Mouse (Mus musculus): ENCODE results near the gene Perm1.
A peak's percentile ranks its signal among the peaks of the same experiment; 100 is the strongest.

The Perm1 gene

DNA sequence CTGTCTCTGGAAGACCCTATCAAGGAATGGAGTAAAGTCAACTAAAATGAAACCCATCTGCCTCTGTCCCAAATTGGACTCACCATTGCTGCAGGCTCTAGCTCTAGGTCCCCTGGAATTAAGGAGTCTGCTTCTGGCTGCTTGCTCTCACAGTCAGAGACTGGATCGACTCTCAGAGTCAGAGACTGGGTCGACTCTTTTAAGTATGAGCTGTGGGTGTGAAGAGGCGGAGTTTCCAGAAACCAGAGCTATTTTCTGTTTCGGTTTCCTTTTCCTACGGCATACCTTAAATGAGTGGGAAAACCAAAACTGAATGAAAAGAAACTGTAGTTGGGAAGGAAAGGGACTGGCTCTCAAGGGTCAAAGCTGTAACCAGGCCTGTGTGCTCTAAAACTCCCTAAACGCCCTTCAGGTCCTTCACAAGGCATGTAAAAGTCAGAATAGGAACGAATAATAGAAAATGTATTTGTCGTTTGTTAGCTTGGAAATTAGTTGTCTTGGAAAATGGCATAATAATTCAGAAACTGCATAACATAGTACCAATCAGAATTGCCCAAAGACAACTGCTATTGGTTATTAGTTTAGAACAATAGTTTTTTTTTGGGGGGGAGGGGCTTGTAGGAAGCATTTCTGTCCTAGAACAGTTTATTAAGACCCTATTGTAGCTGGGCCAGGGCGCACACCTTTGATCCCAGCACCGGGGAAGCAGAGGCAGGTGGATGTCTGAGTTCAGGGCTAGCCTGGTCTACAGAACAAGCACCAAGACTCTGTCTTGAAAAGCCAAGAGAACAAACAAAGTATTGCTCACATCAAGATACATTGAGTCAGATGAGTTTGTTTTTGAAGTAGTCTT is 14.8 kb upstream of the Perm1 start, which contains the start of gene Isg15:
Isg15 (minus strand) TSS at position 196 of the 853 bp plus-strand sequence.
- DNase-seq (ENCODE audit: low spot score in 2 of 2), result no peak

DNA sequence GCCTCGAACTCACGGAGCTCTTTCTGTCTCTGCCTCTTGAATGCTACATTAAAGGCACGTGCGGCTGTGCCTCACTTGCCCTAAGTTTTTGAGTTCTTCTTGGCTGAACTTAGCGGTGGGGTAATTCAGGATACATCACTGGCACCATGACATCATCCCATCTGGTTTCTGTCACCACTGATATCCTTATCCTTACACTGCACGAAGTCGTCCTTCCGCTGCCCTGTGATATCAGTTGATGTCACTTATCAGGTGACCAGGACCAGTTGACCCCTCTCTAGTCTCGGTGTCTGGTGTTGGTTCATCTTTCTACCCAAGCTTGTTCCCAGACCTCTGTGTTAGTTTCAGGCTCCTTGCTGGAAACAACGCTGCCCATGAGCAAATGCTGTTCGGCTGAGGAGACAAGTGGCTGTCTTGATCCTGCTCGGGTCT is 13.2 kb upstream of the Perm1 start:
- no peak for DNase-seq (ENCODE audit: low spot score in 2 of 2)

DNA sequence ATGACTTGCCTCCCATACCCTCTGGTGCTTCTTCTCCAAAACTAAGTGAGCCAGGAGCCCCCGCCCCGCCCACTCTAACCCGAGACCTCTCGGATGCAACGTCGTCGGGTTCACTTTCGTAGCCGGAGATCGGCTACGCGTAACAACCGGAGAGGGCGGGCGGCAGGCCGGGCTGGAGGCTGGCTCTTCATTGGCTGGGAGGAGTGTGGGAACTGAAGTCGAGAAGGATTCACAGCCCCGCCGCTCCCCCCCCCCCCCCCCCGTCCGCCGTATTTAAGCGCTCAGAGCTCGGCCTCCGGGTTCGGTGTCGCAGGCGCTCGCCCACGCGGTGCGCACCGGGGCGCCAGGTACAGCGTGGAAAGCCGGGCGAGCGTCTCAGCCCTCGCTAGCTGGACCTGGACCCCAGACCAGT is 12.7 kb upstream of the Perm1 start, which contains the start of gene AW011738:
AW011738 (plus strand) TSS at position 304 of the 412 bp plus-strand sequence.
- peak; percentile 81 to 83 for DNase-seq (ENCODE audit: low spot score in 2 of 2)

DNA sequence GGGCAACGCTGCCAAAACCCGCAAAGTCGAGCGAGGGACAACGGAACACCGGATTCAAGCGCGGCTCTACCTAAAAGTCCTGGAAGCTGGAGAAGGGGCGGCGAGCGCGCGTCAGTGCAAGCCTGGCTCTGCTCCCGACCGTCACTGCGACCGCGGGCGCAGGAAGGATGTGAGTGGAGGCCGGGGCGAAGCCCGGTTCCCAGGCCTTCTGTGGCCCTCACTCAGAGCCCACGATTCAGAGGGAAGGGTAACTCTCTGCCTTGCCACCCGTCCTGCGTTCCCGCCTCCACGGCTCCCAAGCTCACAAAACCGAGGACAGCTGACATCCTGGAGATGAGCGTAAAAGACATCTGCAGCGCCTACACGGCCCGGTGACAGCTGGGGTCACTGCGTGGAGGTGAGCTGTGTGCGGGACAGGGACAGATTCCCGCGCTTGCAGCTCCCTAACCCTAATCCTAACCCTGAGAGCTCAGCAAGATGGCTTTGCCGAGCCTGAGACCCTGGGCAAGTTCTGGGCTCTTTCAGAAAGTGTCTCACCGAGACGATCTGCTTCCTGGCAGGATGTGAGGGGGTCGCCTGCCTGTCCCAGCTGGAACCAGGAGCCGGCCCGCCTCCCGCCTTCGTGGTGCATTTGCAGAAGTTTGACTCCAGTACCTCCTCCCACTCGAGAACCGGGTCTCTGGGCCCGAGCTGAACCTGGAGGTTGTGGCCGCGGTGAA is 12.1 kb upstream of the Perm1 start:
- DNase-seq (ENCODE audit: low spot score in 2 of 2), result no peak

DNA sequence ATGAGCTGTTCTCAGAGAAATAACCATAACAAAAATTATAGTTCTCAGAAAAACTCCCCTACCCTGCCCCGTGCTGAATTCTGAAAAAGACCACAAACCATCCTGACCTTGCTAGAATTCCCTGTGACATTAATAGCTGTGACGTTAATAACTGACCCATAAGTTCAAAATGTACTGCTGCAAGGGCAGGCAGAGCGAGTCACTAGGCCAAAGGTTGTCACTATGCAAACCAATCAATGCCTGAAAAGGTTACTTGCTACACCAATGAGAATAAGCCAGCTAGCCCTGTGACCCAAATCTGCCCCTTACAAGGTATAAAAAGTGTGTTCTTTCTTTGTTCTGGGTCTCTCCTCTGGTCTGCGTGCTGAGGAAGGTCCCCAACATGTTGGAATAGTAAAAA is 6.8 kb upstream of the Perm1 start:
- DNase-seq (ENCODE audit: low spot score in 2 of 2), result no peak

DNA sequence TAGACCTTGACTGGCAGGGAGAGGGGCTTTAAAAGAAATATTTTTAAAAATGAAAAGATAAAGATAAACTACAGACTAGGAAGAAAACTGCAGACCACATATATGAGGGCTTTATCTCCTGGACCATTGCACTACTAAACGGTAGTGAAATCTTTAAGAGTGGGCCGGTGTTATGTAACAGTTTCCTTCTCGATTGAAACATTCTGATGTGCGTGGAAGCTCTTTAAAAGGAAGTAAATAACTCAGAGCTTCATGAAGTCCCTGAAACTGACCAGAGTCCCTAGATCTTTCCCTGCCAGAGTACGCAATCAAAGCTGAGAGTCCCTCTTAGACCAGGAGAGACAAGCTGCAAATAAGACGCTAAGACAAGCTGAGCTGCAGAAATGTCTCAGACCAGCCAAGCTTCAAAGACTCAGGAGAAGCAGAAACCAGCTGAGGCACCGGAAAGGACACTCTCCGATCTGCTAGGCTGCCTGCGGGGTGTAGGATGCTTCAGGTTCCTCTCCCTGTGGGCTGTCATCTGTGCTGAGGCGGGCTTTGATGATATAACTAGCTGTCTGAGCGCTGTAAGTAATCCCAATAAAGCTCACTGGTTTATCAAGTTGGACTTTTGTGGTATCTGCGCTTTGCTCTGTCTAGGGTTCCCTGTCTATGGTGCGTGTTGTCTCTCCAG is 5.6 kb upstream of the Perm1 start:
- no peak for DNase-seq (ENCODE audit: low spot score in 2 of 2)

DNA sequence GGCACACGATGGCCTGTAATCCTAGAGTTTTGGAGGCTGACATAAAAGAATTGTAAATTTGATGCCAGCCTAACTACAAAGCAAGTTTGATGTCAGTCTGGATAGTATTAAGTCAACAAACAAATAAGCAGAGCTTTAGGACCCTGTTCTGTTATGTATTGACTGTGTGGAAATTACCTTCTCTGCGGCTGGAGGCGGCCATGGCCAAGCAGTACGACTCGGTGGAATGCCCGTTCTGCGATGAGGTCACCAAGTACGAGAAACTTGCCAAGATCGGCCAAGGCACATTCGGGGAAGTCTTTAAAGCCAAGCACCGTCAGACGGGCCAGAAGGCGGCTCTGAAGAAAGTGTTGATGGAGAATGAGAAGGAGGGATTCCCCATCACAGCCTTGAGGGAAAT is 2.5 kb upstream of the Perm1 start:
- no peak for DNase-seq (ENCODE audit: low spot score in 2 of 2)

DNA sequence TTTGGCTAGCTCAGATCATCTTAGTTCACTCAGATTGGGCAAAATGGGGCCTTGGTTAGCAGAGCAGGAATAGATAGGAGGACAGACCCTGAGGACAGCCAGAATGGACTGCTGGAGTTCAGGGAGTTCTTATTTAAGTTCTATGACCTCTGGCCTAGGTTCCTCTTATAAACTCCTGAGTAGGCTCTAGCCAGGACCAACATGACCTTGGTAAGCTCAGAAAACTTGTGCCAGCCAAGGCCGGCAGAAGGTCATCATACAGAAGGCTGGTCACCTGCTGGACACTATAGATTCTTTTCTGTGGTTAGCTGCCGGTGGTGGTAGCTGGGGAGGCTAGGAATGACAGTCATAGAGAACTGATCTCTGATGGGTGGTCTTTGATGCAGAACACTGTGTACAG is 528 bp downstream of the Perm1 start:
- no peak for DNase-seq (ENCODE audit: low spot score in 2 of 2)

DNA sequence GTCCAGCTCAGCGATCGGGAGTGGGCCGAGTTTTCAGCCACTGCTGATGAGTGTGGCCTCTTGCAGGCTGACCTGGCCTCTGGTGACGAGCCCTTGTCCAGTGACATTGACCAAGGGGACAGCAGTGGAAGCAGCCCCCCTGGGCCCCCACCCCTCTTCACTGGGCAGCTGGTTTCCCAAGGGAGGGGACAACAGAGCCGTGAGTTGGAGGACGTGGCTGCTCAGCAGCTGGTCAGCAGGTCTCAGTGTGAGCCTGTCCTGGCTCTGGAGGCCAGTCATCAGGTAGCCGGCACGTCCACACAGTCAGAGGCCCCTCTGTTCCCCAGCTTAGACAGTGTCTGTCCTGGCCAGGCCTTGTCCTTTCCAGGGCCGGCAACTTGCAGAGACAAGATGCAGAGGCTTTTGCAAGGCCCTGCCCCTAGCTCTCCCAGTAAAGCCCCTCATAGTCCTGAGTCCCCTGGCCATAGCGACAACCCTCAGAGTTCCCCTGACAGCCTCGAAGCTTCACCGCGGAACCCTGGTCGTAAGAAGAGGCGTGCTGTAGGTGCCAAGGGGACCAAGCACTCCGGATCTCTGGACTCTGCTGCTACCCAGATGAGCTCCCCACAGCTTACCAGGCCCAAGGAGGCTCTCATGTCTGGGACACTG is 1.5 kb downstream of the Perm1 start:
- DNase-seq (ENCODE audit: low spot score in 2 of 2), result no peak

DNA sequence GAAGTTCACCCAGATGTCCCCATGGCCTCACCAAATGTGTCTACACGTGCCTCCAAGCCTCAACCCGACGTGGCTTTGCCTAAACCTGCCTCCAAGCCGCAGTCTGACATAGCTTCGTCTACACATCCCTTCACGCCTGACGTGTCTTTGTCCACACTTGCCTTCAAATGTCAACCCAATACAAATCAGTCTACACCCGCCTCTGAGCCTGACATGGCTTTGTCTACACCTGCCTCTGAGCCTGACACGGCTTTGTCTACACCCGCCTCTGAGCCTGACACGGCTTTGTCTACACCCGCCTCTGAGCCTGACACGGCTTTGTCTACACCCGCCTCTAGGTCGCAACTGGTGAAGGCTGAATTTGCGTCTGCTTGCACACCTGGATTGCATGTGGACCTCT is 2.2 kb downstream of the Perm1 start:
- peak in 1 of 2 experiments; percentile 44 for DNase-seq (ENCODE audit: low spot score in 2 of 2)

DNA sequence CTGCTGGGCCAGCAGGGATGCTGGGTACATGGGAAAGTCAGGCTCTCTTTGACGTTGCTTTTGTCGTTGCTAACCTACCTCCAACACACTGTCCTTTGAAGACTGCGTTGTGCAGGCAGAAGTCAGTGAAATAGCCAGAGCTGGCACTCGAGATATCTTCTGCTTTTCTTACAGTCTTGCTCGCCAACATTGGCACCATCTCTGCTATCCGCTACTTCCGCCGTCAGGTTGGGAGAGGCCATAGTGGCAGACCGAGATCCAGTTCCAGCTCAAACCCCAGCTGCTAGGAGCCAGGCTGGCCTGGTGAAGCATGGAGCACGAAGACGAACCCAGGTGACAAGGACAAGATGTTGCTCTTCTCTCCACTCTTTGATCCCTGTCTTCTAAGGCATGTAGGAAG is 4.3 kb downstream of the Perm1 start:
- no peak for DNase-seq (ENCODE audit: low spot score in 2 of 2)

DNA sequence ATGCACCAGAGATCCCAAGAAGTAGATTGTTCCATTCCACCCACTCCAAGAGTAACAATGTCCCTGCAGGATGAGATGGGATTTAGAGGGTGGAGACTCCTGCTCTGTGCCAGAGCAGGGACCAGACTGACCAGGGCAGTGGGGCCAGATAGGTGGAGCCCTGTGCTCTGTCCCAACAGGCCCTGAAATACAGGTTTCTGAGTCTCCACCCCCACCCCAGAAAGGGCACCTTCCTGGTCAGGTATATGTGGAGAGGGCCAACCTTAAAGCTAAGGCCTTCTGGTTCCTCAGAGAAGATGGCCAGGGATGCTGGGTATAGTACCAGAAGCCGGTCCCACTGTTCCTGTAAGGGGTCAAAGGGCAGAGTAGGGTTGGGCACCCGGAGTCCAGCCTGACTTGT is 8.6 kb downstream of the Perm1 start:
- DNase-seq (ENCODE audit: low spot score in 2 of 2), result no peak

DNA sequence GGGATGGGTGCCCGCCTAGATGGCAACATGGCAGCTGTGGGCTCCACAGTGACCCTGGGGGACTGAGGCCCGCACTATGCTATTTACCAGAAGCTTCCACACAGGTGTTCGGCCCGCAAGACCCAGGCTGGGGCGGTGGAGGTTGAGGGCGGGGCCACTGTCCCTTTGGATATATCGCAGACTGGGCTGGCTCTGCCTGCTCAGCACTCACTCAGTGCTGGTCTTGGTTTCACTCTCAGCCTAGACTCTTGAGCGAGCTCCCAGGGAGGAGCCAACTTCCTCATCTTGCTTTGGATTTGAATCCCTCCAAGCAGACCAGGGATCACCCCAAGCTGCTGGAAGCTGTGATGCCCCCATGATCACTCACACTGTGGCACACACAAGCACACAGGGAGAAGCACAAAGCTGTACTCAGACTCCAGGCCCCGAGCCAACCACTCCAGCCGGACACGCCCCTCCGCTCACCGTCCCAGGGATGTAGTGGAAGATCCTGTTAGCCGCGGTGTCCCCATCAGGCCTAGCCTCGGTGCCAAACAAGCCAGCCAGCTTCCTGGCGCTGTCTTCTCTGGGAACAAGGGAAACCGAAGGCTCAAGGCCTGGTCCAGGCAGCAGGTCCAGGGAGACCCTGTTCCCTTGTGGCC is 12.2 kb downstream of the Perm1 start:
- no peak for DNase-seq (ENCODE audit: low spot score in 2 of 2)

DNA sequence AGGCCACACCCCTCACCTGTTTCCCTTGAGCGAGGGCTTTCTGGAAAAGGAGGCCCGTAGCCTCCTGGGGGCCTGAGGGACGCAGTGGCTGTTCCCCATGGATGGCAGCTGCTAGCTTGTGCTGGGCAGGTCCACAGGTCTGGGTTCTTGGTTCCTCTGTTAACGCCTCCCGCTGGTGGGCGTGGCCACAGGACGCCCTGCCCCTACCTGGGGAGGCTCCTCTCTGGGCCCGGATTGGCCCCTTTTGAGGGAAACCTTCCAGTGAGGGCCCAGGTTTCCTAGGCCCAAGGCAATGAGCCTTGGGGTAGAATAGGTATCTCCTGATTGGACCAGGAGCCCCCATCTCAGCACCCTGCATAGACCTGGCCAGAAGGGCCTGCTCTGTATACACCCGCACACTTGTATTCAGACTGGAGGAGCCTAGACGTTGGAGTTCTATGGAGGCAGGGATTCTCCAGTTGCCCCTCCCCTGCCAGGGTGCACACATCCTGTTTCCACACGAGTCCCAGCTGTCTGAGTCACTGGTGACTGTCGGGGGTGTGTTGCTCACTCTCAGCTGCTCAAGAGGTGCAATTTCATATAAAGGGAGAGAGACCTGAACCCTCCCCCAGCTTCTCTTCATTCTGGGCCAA is 12.8 kb downstream of the Perm1 start:
- DNase-seq (ENCODE audit: low spot score in 2 of 2), result no peak

DNA sequence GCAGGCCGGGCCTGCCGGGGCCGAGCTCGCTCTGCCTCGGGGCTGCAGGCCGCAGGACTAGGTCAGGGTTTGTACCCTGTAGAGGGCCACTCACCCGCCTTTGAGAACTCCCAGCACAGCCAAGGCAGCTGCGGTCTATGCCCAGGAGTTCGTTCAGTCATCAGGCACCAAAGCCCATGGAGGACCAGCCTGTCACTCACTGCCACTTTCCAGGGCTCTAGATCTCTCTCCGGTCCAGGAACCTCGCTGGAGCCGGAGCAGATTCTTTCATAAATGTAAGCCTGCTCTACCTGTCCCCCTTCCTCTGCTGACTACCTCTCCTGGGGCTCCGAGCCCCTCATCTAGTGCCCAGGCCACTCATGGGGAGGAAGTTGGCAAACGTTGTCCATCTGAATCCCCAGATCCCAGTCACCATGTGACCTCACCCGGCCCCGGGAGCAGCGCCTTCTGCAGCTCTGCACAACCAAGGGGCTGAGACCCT is 18.4 kb downstream of the Perm1 start:
- no peak for DNase-seq (ENCODE audit: low spot score in 2 of 2)

DNA sequence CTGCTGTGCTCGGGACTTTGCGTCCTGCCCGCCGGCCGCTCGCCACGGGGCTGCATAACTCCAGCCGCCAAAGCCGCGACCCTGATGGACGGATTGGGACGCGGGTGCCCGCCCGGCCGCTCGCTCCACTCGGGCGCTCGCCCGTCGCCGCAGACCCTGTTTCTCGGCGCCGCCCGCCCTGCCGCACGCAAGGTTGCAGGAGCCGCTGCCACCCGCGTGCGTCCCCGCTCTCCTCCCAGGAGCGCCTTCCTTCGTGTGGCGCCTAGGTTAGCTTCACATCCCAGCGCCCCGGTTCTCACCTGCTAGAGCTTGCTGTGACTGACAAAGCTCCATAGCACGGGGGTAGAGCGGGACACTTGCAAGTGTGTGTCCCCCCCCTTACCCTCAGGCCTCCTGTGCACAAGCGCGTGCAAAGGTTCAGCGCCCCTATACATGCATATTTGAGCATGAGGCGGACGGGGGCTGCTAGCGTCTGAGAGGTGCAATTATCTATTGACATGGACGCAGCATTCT is 19.1 kb downstream of the Perm1 start, which contains the start of gene Plekhn1:
Plekhn1 (minus strand) TSS at position 157 of the 513 bp plus-strand sequence.
- DNase-seq (ENCODE audit: low spot score in 2 of 2), result peak; percentile 85 to 87

DNA sequence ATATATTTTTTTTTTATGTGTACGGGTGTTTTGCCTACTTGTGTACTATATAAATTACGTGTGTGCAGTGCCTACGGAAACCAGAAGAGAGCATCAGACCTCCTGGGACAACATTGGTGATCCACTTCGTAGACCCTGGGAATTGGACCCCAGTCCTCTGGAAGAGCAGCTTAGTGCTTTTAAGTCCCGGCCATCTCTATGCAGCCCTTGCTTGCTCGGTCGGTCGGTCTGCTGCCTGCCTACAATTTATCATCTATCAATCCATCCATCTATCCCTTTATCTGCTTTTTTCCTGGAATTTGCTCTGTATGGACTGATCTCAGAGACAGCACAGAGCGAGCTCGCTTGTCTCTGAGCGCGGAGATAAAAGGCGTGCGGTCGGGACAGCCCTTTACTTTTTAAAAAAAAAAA is 19.7 kb downstream of the Perm1 start:
- DNase-seq (ENCODE audit: low spot score in 2 of 2), result no peak

DNA sequence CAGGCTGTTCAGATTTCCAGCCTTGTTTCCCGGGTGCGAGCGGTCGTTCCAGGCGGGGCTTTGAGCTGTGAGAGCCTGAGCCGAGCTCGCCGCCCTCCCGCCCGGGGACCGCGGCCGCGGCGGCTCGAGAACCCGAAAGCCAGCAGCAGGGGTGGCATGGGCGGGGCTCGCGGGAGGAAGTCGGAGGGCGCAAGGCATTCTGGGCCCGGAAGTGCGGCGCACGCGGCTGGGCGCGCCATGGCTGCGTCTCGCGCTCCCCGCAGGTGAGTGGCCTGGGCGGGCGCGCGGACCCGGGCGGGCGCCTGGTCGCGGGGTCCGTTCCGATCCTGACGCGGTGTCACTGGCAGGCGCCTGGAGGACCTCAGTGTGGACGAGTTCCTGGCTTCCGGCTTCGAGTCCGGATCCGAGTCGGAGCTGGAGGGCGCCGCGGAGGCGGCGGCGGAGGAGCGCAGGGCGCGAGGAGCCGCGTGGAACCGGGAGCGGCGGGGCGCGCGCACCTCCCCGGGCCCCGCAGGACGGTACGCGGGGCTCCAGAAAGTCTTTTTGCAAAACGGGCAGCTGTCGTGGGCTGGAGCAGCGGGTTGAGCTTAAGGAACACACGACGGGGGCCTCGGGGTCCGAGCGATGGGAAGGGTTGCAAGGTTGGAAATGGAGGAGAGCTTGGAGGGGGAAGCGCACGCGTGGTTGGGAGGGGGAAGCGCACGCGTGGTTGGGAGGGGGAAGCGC is 20.3 kb downstream of the Perm1 start, which contains the start of gene Noc2l:
Noc2l (plus strand) TSS at position 203 of the 726 bp plus-strand sequence.
- DNase-seq (ENCODE audit: low spot score in 2 of 2), result peak; percentile 94 to 95

DNA sequence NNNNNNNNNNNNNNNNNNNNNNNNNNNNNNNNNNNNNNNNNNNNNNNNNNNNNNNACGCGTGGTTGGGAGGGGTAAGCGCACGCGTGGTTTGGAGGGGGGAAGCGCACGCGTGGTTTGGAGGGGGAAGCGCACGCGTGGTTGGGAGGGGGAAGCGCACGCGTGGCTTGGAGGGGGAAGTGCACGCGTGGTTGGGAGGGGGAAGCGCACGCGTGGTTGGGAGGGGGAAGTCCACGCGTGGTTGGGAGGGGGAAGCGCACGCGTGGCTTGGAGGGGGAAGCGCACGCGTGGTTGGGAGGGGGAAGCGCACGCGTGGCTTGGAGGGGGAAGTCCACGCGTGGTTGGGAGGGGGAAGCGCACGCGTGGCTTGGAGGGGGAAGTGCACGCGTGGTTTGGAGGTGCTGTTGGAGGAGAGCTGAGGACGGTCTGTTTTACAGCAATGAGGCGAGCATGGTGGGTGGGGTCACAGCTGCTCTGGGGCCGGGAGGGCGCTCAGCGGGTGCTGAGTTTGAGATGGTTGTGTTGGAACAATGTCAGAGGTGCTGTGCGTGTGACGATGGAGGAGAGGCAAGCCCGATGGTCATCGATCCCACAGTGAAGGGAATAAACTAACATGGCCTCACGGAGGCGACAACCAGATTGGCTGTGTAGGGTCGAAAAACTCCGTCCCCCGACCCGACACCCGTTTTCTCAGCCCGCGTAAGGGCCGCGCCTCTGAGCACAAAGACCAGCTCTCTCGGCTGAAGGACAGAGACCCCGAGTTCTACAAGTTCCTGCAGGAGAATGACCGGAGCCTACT is 21.2 kb downstream of the Perm1 start:
- no peak for DNase-seq (ENCODE audit: low spot score in 2 of 2)

Measured in right cerebral cortex, postnatal 10 days (tissue).